Mouse (Mus musculus) urinary bladder, postnatal 14 days (tissue): ENCODE results near the gene Cd151.
"Not testable (repeated sequence)": the region's sequence is repeated elsewhere in the genome, so short reads cannot be mapped to it uniquely, and the experiment has no call there.

Experiments
- DNase-seq: peaks from one replicate; pipeline ENCODE4 v3.0.0; 2021; ENCODE audit warnings: low spot score

Gene Cd151

GRCm38 (mm10) chr7:141435856-141436522 lies 31.2 kb upstream of the Cd151 start:
- DNase-seq, result no peak

- no peak for DNase-seq
Observed at GRCm38 (mm10) chr7:141436523-141436892, 30.7 kb upstream of the Cd151 start.

GRCm38 (mm10) chr7:141437178-141438120 lies 29.7 kb upstream of the Cd151 start, which contains the start of gene Slc25a22:
TSS of gene Slc25a22 (minus strand) at chr7:141437892.
- DNase-seq, result peak; percentile 80

- DNase-seq, result no peak
Observed at GRCm38 (mm10) chr7:141438201-141438968, 28.8 kb upstream of the Cd151 start.

- no peak for DNase-seq
Observed at GRCm38 (mm10) chr7:141439140-141439679, 28.0 kb upstream of the Cd151 start.

GRCm38 (mm10) chr7:141439811-141440210 lies 27.4 kb upstream of the Cd151 start:
- no peak for DNase-seq

- DNase-seq, result peak; percentile 64
Observed at GRCm38 (mm10) chr7:141440613-141441012, 26.6 kb upstream of the Cd151 start.

- DNase-seq, result no peak
Observed at GRCm38 (mm10) chr7:141441460-141441859, 25.7 kb upstream of the Cd151 start.

GRCm38 (mm10) chr7:141442199-141442598 lies 25.0 kb upstream of the Cd151 start:
- DNase-seq, result no peak

GRCm38 (mm10) chr7:141443081-141443821 lies 23.9 kb upstream of the Cd151 start:
- peak; percentile 68 for DNase-seq

- peak; percentile 72 for DNase-seq
Observed at GRCm38 (mm10) chr7:141443828-141444237, 23.4 kb upstream of the Cd151 start, which contains the start of gene Pidd1. TSS of gene Pidd1 (minus strand) at chr7:141444025.

GRCm38 (mm10) chr7:141446374-141446773 lies 20.8 kb upstream of the Cd151 start:
- not testable (repeated sequence) for DNase-seq

GRCm38 (mm10) chr7:141447110-141447991 lies 19.8 kb upstream of the Cd151 start, which contains the start of gene Rplp2:
TSS of gene Rplp2 (plus strand) at chr7:141447370.
- DNase-seq, result peak; percentile 94

- no peak for DNase-seq
Observed at GRCm38 (mm10) chr7:141451928-141452327, 15.3 kb upstream of the Cd151 start.

- no peak for DNase-seq
Observed at GRCm38 (mm10) chr7:141453636-141454035, 13.6 kb upstream of the Cd151 start.

GRCm38 (mm10) chr7:141454967-141455551 lies 12.1 kb upstream of the Cd151 start, which contains the start of gene Pnpla2:
TSS of gene Pnpla2 (plus strand) at chr7:141455198.
- peak; percentile 97 for DNase-seq

- peak; percentile 79 for DNase-seq
Observed at GRCm38 (mm10) chr7:141455610-141456314, 11.4 kb upstream of the Cd151 start.

- DNase-seq, result peak; percentile 65
Observed at GRCm38 (mm10) chr7:141456739-141457138, 10.5 kb upstream of the Cd151 start.

GRCm38 (mm10) chr7:141457236-141457635 lies 10.0 kb upstream of the Cd151 start:
- DNase-seq, result no peak
